Mouse (Mus musculus) MEL (cell line): Measurements from ENCODE around the gene Gm20388.

Experiments used
- E2F4 ChIP-seq: IDR thresholded peaks from 2 replicates; pipeline ENCODE4 v1.6.1; 2011; ENCODE audit warnings: low read depth, low read length, improper control_type of control experiment, borderline replicate concordance
- EP300 ChIP-seq, 2 experiments: IDR thresholded peaks; 2 replicates each; pipeline ENCODE4 v1.6.1; 2011; ENCODE audit warnings: improper control_type of control experiment in 2 of 2, low read length in 2 of 2, low read depth in 1 of 2, mild to moderate bottlenecking in 1 of 2
- GATA1 ChIP-seq: IDR thresholded peaks from 2 replicates; pipeline ENCODE4 v1.6.1; 2011; ENCODE audit warnings: low read depth, low read length, improper control_type of control experiment
- TAL1 ChIP-seq: IDR thresholded peaks from 2 replicates; pipeline ENCODE4 v1.6.1; 2012; ENCODE audit warnings: mild to moderate bottlenecking, inconsistent platforms, low read length, moderate library complexity, mixed read lengths

GRCm38 (mm10) chr8:122342362-122342761 lies 2431.7 kb downstream of the Gm20388 start:
- no peak for TF ChIP-seq TAL1
- no peak for TF ChIP-seq EP300 (IDR thresholded peaks at IDR 0.05; ENCODE audit: low read depth in 1 of 2, low read length in 2 of 2)
- no peak for TF ChIP-seq GATA1
- TF ChIP-seq E2F4 = no peak
